Mouse (Mus musculus) lung, embryonic 15.5 days (tissue): ENCODE data around the gene Ndufaf8. TPM values are rescaled to one million over a fixed set of nuclear protein-coding genes. Genes with fewer than 3 reads are reported as not detected.
A peak's percentile ranks its signal among the peaks of the same experiment; 100 is the strongest.

Experiments
- ATAC-seq: fragments of 200-750 bp; cut with Nextera tagmentation; 2 replicates; pipeline ENCODE4 v1.8.0; 2017; ENCODE audit warnings: moderate number of reproducible peaks, borderline replicate concordance; ENCODE audit not compliant: low FRiP score, low TSS enrichment; ENCODE audit errors: extremely low read depth
- H3K27ac ChIP-seq: fragments of 300-500 bp; sonication (generic); 2 replicates; pipeline ENCODE4 v1.5.1; 2015; ENCODE audit warnings: moderate library complexity, mild to moderate bottlenecking, inconsistent platforms
- H3K27me3 ChIP-seq: fragments of 300-500 bp; sonication (generic); 2 replicates; pipeline ENCODE4 v1.6.1; 2015; ENCODE audit warnings: inconsistent platforms
- H3K36me3 ChIP-seq: fragments of 300-500 bp; sonication (generic); 2 replicates; pipeline ENCODE4 v1.6.1; 2015; ENCODE audit warnings: inconsistent platforms
- H3K4me1 ChIP-seq: fragments of 300-500 bp; sonication (generic); 2 replicates; pipeline ENCODE4 v1.6.1; 2015; ENCODE audit warnings: inconsistent platforms
- H3K4me2 ChIP-seq: fragments of 300-500 bp; sonication (generic); 2 replicates; pipeline ENCODE4 v1.6.1; 2015; ENCODE audit warnings: inconsistent platforms, mild to moderate bottlenecking, moderate library complexity
- H3K4me3 ChIP-seq: fragments of 300-500 bp; sonication (generic); 2 replicates; pipeline ENCODE4 v1.5.1; 2015; ENCODE audit warnings: mild to moderate bottlenecking, inconsistent platforms
- H3K9ac ChIP-seq: fragments of 300-500 bp; sonication (generic); 2 replicates; pipeline ENCODE4 v1.6.1; 2015; ENCODE audit warnings: inconsistent platforms
- H3K9me3 ChIP-seq: fragments of 300-500 bp; sonication (generic); 2 replicates; pipeline ENCODE4 v1.6.1; 2016; ENCODE audit warnings: inconsistent platforms
- WGBS: fragments of 180-500 bp; shearing (Covaris S2); methylation state at CpG from one replicate; pipeline ENCODE4 v1.1.7; 2015; 5-methylcytosine and 5-hydroxymethylcytosine counted together
- polyA plus RNA-seq: library from polyadenylated mRNA; unstranded; fragments of >200 nt; fragmentation: Nextera tagmentation; extraction: Ambion mirVana; gene quantifications from 2 replicates; pipeline ENCODE4 v1.2.1, GENCODE M21; 2015

Gene Ndufaf8
- polyA plus RNA-seq, 1 experiment from 2014 or later = 68.0 TPM

GRCm38 (mm10) chr11:120119108-120119507, 20.4 kb downstream of the Ndufaf8 start:
- ATAC-seq = no peak
- no peak overlapping the region for H3K4me3 ChIP-seq
- H3K27me3 ChIP-seq = no peaks in the 10 kb centered on the region
- H3K4me1 ChIP-seq = no peaks in the 10 kb centered on the region
- no peaks in the 10 kb centered on the region for H3K9me3 ChIP-seq
- H3K4me2 ChIP-seq = no peak overlapping the region
- no peak overlapping the region for H3K9ac ChIP-seq
- no peak overlapping the region for H3K27ac ChIP-seq
- WGBS = 93% methylated on average over 7 of the region's 7 CpGs
- peaks cover 42% of the 10 kb centered on the region for H3K36me3 ChIP-seq

DNA sequence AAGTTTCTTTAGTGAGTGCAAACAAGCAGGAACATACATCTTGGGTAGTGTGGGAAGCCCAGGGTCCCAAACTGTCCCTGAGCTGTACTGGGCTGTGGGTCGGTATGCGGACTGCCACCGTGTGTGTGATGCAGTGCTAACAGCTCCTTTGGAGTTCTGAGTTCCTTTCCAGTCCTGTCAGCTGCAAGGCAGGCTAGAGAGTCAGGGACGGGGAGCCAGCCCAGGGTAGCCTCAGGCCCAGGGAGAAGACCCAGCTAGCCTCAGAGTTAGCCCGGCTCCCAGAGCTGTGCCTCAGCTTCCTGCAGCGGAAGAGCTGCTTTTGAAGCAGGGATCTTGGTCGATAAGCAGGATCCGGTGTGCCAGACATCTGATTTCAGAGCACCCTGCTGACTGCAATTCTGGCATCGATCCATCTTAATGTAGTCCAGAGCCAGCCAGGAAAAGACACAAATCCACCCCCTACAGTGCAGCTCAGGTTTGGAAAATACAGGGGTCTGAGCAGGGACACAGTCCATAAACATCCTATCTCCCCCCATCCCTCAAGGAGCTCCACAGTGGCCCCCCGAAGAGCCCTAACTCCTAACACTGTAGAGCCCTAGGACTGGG, 21.3 kb downstream of the Ndufaf8 start:
- no peak for ATAC-seq
- H3K9ac ChIP-seq = no peak overlapping the region
- no peaks in the 10 kb centered on the region for H3K27me3 ChIP-seq
- WGBS = 80% methylated on average over 10 of the region's 10 CpGs
- H3K4me3 ChIP-seq = no peak overlapping the region
- no peaks in the 10 kb centered on the region for H3K4me1 ChIP-seq
- no peak overlapping the region for H3K4me2 ChIP-seq
- H3K9me3 ChIP-seq = no peaks in the 10 kb centered on the region
- H3K36me3 ChIP-seq = peaks cover 34% of the 10 kb centered on the region
- no peak overlapping the region for H3K27ac ChIP-seq

GRCm38 (mm10) chr11:120120642-120121420, 22.1 kb downstream of the Ndufaf8 start:
- Histone ChIP-seq H3K9me3 (no peaks in the 10 kb centered on the region), H3K27ac (no peak overlapping the region), H3K4me1 (no peaks in the 10 kb centered on the region), H3K9ac (no peak overlapping the region), H3K36me3 (peaks cover 28% of the 10 kb centered on the region), H3K4me2 (no peak overlapping the region), H3K27me3 (no peaks in the 10 kb centered on the region), H3K4me3 (no peak overlapping the region)
- ATAC-seq = no peak
- WGBS = 71% methylated on average over 17 of the region's 17 CpGs

DNA sequence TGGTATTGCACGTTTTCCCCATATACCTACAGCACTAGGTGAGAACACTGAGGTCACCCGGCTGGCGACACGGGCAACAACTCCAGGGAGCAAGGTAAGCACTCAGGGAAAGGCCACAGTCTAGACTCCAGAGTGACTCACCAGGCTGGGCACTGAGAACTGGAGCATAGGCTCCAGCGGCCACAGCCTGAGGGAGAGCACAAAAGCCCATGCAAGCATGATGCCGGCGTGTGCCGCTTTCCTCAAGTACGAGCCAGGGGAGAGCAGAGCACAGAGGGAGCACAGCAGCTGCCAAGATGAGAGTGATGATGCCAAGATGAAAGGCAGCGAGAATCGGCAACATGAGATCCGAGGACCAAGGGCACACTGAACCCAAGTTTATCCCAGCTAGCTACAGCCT, 23.4 kb downstream of the Ndufaf8 start:
- ATAC-seq = no peak

GRCm38 (mm10) chr11:120126845-120127244, 28.1 kb downstream of the Ndufaf8 start:
- H3K27me3 ChIP-seq = no peaks in the 10 kb centered on the region
- H3K36me3 ChIP-seq = peaks cover 46% of the 10 kb centered on the region
- no peak overlapping the region for H3K27ac ChIP-seq
- WGBS = 80% methylated on average over 2 of the region's 2 CpGs
- no peak overlapping the region for H3K4me3 ChIP-seq
- no peak overlapping the region for H3K4me2 ChIP-seq
- no peak for ATAC-seq
- H3K9ac ChIP-seq = no peak overlapping the region
- no peaks in the 10 kb centered on the region for H3K9me3 ChIP-seq
- no peaks in the 10 kb centered on the region for H3K4me1 ChIP-seq

More for the DNA sequence above, 23.4 kb downstream of the Ndufaf8 start:
- Histone ChIP-seq H3K27ac (no peak overlapping the region), H3K27me3 (no peaks in the 10 kb centered on the region), H3K9ac (no peak overlapping the region), H3K4me3 (no peak overlapping the region), H3K36me3 (peaks cover 29% of the 10 kb centered on the region), H3K4me1 (no peaks in the 10 kb centered on the region), H3K9me3 (no peaks in the 10 kb centered on the region), H3K4me2 (no peak overlapping the region)
- 81% methylated on average over 12 of the region's 12 CpGs for WGBS

DNA sequence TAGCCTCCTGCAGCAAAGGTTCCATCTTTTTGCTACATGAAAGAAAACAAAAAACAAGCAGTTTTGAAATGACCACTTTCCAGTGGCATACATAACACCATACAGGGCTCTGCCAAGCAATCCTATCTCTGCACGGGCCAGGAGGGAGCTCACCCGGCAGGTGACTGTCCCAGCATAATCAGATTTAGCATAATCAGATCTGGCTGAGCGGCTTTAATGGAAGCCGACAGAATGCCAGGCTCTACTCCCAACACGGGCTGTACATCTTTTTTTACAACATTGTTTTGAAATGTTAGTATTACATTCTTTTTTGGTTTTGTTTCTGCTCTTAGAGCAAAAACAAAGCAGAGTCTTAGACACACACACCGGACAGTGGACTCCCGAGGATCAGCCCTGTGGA, 30.6 kb downstream of the Ndufaf8 start:
- H3K27me3 ChIP-seq = no peaks in the 10 kb centered on the region
- ATAC-seq = no peak
- peaks cover 4% of the 10 kb centered on the region for H3K4me1 ChIP-seq
- no peak overlapping the region for H3K4me3 ChIP-seq
- H3K9ac ChIP-seq = no peak overlapping the region
- H3K36me3 ChIP-seq = peaks cover 57% of the 10 kb centered on the region
- H3K27ac ChIP-seq = no peak overlapping the region
- no peaks in the 10 kb centered on the region for H3K9me3 ChIP-seq
- WGBS = 89% methylated on average over 7 of the region's 7 CpGs
- H3K4me2 ChIP-seq = no peak overlapping the region

DNA sequence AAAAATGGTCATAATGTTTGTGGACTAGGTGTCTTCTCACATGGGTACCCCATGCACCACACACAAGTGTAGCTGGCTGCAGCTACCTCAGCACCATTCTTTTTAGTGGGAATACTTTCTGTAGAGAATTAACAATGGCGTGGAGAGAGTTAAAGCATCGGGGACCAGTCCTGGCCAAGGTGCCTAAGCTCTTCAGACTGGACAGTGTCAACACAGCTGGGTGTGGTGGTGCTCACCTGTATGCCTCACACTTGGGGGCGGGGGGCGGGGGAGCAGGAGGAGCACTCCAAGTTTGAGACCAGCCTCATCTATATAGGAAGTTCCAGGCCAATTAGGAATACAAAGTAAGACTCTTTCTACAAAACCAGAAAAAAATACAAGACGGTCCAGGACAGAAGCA, 35.4 kb downstream of the Ndufaf8 start:
- H3K4me1 ChIP-seq = peaks cover 38% of the 10 kb centered on the region
- ATAC-seq = no peak
- H3K4me3 ChIP-seq = no peak overlapping the region
- H3K27me3 ChIP-seq = no peaks in the 10 kb centered on the region
- peaks cover 38% of the 10 kb centered on the region; the same call in 1 of the 2 replicates for H3K36me3 ChIP-seq
- no peak overlapping the region for H3K9ac ChIP-seq
- 0 out of 2 replicates have a peak overlapping the region, but pooled peaks have one; percentile 26 for H3K27ac ChIP-seq
- H3K4me2 ChIP-seq = no peak overlapping the region
- no peaks in the 10 kb centered on the region for H3K9me3 ChIP-seq
- WGBS = 78% methylated on average over 5 of the region's 5 CpGs

DNA sequence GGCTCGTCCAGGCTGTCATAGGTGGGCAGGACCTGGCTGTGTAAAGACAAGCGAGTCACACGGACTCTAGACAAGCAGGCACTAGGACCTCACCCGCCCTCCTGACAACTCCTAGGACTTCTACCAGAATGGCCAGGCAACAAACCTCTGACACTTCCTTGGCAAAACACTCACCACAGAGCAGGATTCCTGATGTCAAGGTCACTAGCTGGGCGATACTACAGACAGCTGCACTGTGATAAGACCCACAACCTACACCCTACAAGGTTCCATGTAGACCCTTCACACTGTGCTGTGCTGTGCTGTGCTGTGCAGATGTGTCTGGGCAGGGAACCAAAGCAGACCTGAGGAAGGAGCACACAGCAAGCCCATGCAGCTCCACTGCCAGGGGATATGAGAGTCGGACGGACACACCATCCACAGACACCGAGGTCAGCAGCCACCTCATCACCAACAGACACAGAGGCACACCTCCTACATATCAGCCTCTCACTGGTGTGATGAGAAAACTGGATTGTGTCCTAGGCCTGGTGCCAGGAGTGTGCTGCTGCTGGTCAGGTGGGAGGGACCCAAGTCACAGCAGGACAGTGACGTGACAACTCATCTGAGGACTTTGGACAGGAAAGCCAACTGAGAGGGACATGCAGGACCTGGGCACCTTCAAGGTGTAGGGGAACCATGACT, 36.3 kb downstream of the Ndufaf8 start:
- Histone ChIP-seq H3K36me3 (peaks cover 33% of the 10 kb centered on the region; the same call in 1 of the 2 replicates), H3K27me3 (no peaks in the 10 kb centered on the region), H3K4me1 (peaks cover 40% of the 10 kb centered on the region), H3K9ac (no peak overlapping the region), H3K4me2 (no peak overlapping the region), H3K4me3 (no peak overlapping the region), H3K9me3 (no peaks in the 10 kb centered on the region), H3K27ac (0 out of 2 replicates have a peak overlapping the region, but pooled peaks have one; percentile 26)
- WGBS = 76% methylated on average over 9 of the region's 9 CpGs
- ATAC-seq = no peak

- no peak overlapping the region for H3K9ac ChIP-seq
- no peak for ATAC-seq
- peak overlapping the region; percentile 84 for H3K27ac ChIP-seq
- H3K4me3 ChIP-seq = no peak overlapping the region
- 69% methylated on average over 8 of the region's 8 CpGs for WGBS
- H3K9me3 ChIP-seq = no peaks in the 10 kb centered on the region
- peaks cover 26% of the 10 kb centered on the region; the same call in 1 of the 2 replicates for H3K36me3 ChIP-seq
- H3K4me2 ChIP-seq = no peak overlapping the region
- H3K4me1 ChIP-seq = peaks cover 42% of the 10 kb centered on the region
- no peaks in the 10 kb centered on the region for H3K27me3 ChIP-seq
Observed at GRCm38 (mm10) chr11:120136195-120136594, 37.5 kb downstream of the Ndufaf8 start.

DNA sequence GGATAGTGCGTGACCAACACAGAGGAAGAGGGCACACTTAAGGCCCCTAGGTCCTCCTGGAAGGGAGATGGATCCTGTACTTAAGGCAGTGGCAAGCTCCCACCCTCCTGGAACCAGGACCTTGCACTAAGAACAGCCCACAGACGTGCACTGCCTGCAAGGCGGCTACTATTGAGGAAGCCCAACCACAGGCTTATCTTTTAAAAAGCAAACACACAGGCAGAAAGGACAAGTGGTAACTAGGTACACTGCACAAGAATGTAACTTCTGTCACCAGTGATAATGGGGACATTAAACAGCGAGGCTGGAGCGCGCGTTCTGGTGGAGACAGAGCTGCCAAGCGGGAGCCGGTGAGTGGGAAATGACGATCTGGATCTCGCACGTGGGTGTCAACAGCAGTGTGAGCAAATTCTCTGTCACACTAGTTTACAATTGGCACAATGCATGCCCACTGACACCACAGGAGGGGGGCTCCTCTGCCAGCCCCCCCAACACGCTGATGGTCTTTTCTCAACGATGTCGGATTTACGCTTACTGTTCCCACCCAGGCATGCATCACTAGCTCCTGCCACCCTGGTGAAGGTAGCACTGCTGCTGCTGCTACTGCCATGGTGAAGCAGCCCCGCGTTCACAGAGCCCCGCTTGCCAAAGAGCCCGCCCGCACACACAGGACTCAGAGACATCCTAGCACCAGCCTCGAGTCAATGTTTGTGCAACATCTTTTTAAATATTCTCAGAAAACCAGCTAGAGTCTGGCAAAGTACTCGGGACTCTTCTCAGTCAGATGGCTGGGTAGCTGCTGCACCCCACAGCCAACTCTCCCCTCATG, 38.3 kb downstream of the Ndufaf8 start:
- 54% methylated on average over 23 of the region's 23 CpGs for WGBS
- H3K27me3 ChIP-seq = no peaks in the 10 kb centered on the region
- peaks cover 42% of the 10 kb centered on the region for H3K4me1 ChIP-seq
- no peak overlapping the region for H3K9ac ChIP-seq
- ATAC-seq = peak; percentile 50
- peak overlapping the region; percentile 42 for H3K4me2 ChIP-seq
- H3K36me3 ChIP-seq = 0 out of 2 replicates have a peak, but pooled peaks cover 20% of the 10 kb centered on the region
- H3K4me3 ChIP-seq = no peak overlapping the region
- H3K9me3 ChIP-seq = no peaks in the 10 kb centered on the region
- peak overlapping the region; percentile 84 for H3K27ac ChIP-seq

GRCm38 (mm10) chr11:120137625-120138004, 38.9 kb downstream of the Ndufaf8 start:
- 0 out of 2 replicates have a peak, but pooled peaks cover 17% of the 10 kb centered on the region for H3K36me3 ChIP-seq
- no peak for ATAC-seq
- H3K4me3 ChIP-seq = no peak overlapping the region
- no peaks in the 10 kb centered on the region for H3K9me3 ChIP-seq
- H3K4me2 ChIP-seq = peak overlapping the region; percentile 42
- peak overlapping the region; percentile 84 for H3K27ac ChIP-seq
- whole genome bisulfite sequencing = 39% methylated on average over 5 of the region's 5 CpGs
- H3K4me1 ChIP-seq = peaks cover 42% of the 10 kb centered on the region
- H3K27me3 ChIP-seq = no peaks in the 10 kb centered on the region
- H3K9ac ChIP-seq = no peak overlapping the region
